Mouse (Mus musculus) CH12.LX (cell line): Measurements from ENCODE around the gene Uspl1. TPM values are rescaled to one million over a fixed set of nuclear protein-coding genes. Genes with fewer than 3 reads are reported as not detected.

Experiments used
- DNase-seq: peaks from one replicate; pipeline ENCODE4 v3.0.0-alpha.2; 2013; ENCODE audit errors: extremely low read depth
- H3K27ac ChIP-seq: 2 replicates; pipeline ENCODE4 v1.5.1; 2012; ENCODE audit warnings: low read depth, mild to moderate bottlenecking, control low read depth, moderate library complexity; ENCODE audit not compliant: insufficient read depth
- H3K27me3 ChIP-seq: replicated peaks from 2 replicates; pipeline ENCODE3; 2012; ENCODE audit warnings: inconsistent platforms
- H3K36me3 ChIP-seq, 2 experiments: replicated peaks in 1 of 2; 2 replicates each; pipeline versions ENCODE3 to v1.6.1; 2012; ENCODE audit warnings: inconsistent platforms in 1 of 2, low read length in 1 of 2, mild to moderate bottlenecking in 1 of 2, mixed read lengths in 1 of 2, moderate library complexity in 1 of 2; ENCODE audit not compliant: control insufficient read depth in 1 of 2, insufficient read depth in 1 of 2
- H3K4me1 ChIP-seq, 2 experiments: 2 replicates each; pipeline ENCODE4 v1.6.1; 2012; ENCODE audit warnings: inconsistent platforms in 1 of 2, moderate library complexity in 1 of 2; ENCODE audit not compliant: insufficient read depth in 2 of 2, control insufficient read depth in 1 of 2
- H3K4me2 ChIP-seq: 2 replicates; pipeline ENCODE4 v1.6.1; 2012; ENCODE audit warnings: low read depth, mild to moderate bottlenecking, control low read depth; ENCODE audit not compliant: poor library complexity, insufficient read depth, severe bottlenecking
- H3K4me3 ChIP-seq, 3 experiments: fragments of 150-350 bp in 1 of 3; sonication (generic) in 1 of 3; replicated peaks in 1 of 3; 2 replicates each; pipeline versions ENCODE3 to v1.5.1; 2011 to 2012; ENCODE audit warnings: low read depth in 2 of 3, low read length in 2 of 3, mild to moderate bottlenecking in 2 of 3, moderate library complexity in 2 of 3, control low read depth in 1 of 3, improper control_type of control experiment in 1 of 3, inconsistent platforms in 1 of 3, mixed read lengths in 1 of 3; ENCODE audit not compliant: poor library complexity in 1 of 3
- H3K79me2 ChIP-seq: replicated peaks from 2 replicates; pipeline ENCODE4 v1.6.1; 2012; ENCODE audit warnings: mild to moderate bottlenecking, moderate library complexity; ENCODE audit not compliant: control insufficient read depth, poor library complexity, insufficient read depth, severe bottlenecking; ENCODE audit errors: extremely low read depth
- H3K9ac ChIP-seq: 2 replicates; pipeline ENCODE4 v1.6.1; 2012; ENCODE audit warnings: low read depth, mild to moderate bottlenecking, control low read depth, moderate library complexity; ENCODE audit not compliant: insufficient read depth
- H3K9me3 ChIP-seq: replicated peaks from 2 replicates; pipeline ENCODE3; 2012; ENCODE audit warnings: low read length, inconsistent platforms, mixed read lengths
- BHLHE40 ChIP-seq: IDR thresholded peaks from 2 replicates; pipeline ENCODE4 v1.6.1; 2011; ENCODE audit warnings: mild to moderate bottlenecking, low read depth, low read length, improper control_type of control experiment
- CHD1 ChIP-seq: IDR thresholded peaks from 2 replicates; pipeline ENCODE4 v1.6.1; 2012; ENCODE audit warnings: low read depth, low read length, improper control_type of control experiment, inconsistent platforms
- CHD2 ChIP-seq: IDR thresholded peaks from 2 replicates; pipeline ENCODE4 v1.6.1; 2011; ENCODE audit warnings: low read length, improper control_type of control experiment
- CTCF ChIP-seq, 2 experiments: IDR thresholded peaks in 1 of 2; conservative IDR thresholded peaks in 1 of 2; 2 replicates each; pipeline ENCODE4 v1.5.1; 2011 to 2012; ENCODE audit warnings: low read depth in 2 of 2, low read length in 2 of 2, improper control_type of control experiment in 1 of 2, inconsistent platforms in 1 of 2, mild to moderate bottlenecking in 1 of 2, moderate library complexity in 1 of 2
- ELF1 ChIP-seq: IDR thresholded peaks from 2 replicates; pipeline ENCODE4 v1.6.1; 2014; ENCODE audit warnings: low read depth, mild to moderate bottlenecking, inconsistent platforms, low read length, improper control_type of control experiment
- EP300 ChIP-seq: IDR thresholded peaks from 2 replicates; pipeline ENCODE4 v1.6.1; 2011; ENCODE audit warnings: low read length, improper control_type of control experiment
- GABPA ChIP-seq: IDR thresholded peaks from 2 replicates; pipeline ENCODE4 v1.6.1; 2012; ENCODE audit warnings: low read depth, low read length, improper control_type of control experiment, inconsistent platforms; ENCODE audit not compliant: insufficient replicate concordance
- IRF4 ChIP-seq: IDR thresholded peaks from 2 replicates; pipeline ENCODE4 v1.6.1; 2014; ENCODE audit warnings: low read depth, mild to moderate bottlenecking, inconsistent platforms, low read length, improper control_type of control experiment
- JUN ChIP-seq: IDR thresholded peaks from 2 replicates; pipeline ENCODE4 v1.6.1; 2011; ENCODE audit warnings: low read depth, mild to moderate bottlenecking, low read length, improper control_type of control experiment, moderate library complexity; ENCODE audit not compliant: insufficient read depth
- MAFK ChIP-seq: IDR thresholded peaks from 2 replicates; pipeline ENCODE4 v1.6.1; 2011; ENCODE audit warnings: low read length, improper control_type of control experiment; ENCODE audit not compliant: insufficient replicate concordance
- MAX ChIP-seq: IDR thresholded peaks from 2 replicates; pipeline ENCODE4 v1.6.1; 2011; ENCODE audit warnings: low read length, improper control_type of control experiment
- MAZ ChIP-seq: IDR thresholded peaks from 2 replicates; pipeline ENCODE4 v1.6.1; 2012; ENCODE audit warnings: low read depth, mild to moderate bottlenecking, inconsistent platforms, low read length, improper control_type of control experiment, moderate library complexity
- MEF2A ChIP-seq: IDR thresholded peaks from 2 replicates; pipeline ENCODE4 v1.6.1; 2014; ENCODE audit warnings: low read depth, mild to moderate bottlenecking, inconsistent platforms, low read length, improper control_type of control experiment, borderline replicate concordance
- MYC ChIP-seq: IDR thresholded peaks from 2 replicates; pipeline ENCODE4 v1.6.1; 2011; ENCODE audit warnings: low read depth, mild to moderate bottlenecking, improper control_type of control experiment, low read length
- NRF1 ChIP-seq: IDR thresholded peaks from 2 replicates; pipeline ENCODE4 v1.6.1; 2014; ENCODE audit warnings: low read depth, mild to moderate bottlenecking, inconsistent platforms, low read length, improper control_type of control experiment, moderate library complexity
- PAX5 ChIP-seq: IDR thresholded peaks from 2 replicates; pipeline ENCODE4 v1.6.1; 2012; ENCODE audit warnings: low read length, inconsistent platforms, mixed read lengths
- RCOR1 ChIP-seq: conservative IDR thresholded peaks from 2 replicates; pipeline ENCODE4 v1.6.1; 2012; ENCODE audit warnings: low read depth, mild to moderate bottlenecking, inconsistent platforms, low read length, improper control_type of control experiment
- SIN3A ChIP-seq: IDR thresholded peaks from 2 replicates; pipeline ENCODE4 v1.6.1; 2012; ENCODE audit warnings: low read length, improper control_type of control experiment, inconsistent platforms
- TCF12 ChIP-seq: IDR thresholded peaks from 2 replicates; pipeline ENCODE4 v1.6.1; 2014; ENCODE audit warnings: low read depth, mild to moderate bottlenecking, inconsistent platforms, low read length, improper control_type of control experiment
- UBTF ChIP-seq: IDR thresholded peaks from 2 replicates; pipeline ENCODE4 v1.6.1; 2012; ENCODE audit warnings: low read depth, mild to moderate bottlenecking, inconsistent platforms, low read length, improper control_type of control experiment, moderate library complexity
- USF1 ChIP-seq: IDR thresholded peaks from 2 replicates; pipeline ENCODE4 v1.6.1; 2014; ENCODE audit warnings: low read depth, mild to moderate bottlenecking, inconsistent platforms, low read length, improper control_type of control experiment
- ZKSCAN1 ChIP-seq: IDR thresholded peaks from 2 replicates; pipeline ENCODE4 v1.6.1; 2012; ENCODE audit warnings: low read depth, inconsistent platforms, low read length, improper control_type of control experiment, borderline replicate concordance
- ZNF384 ChIP-seq: IDR thresholded peaks from 2 replicates; pipeline ENCODE4 v1.6.1; 2012; ENCODE audit warnings: low read depth, low read length, improper control_type of control experiment, inconsistent platforms
- dilution Hi-C: fragments of 300-500 bp; cut with MboI; formaldehyde crosslinking; loops from 2 replicates; pipeline ENCODE4 v1.14.3; 2020; ENCODE audit warnings: low sequenced_read_pairs; ENCODE audit not compliant: extremely low pct_unique_long_range_greater_than_20kb, extremely low pct_ligation_motif_present
- in situ Hi-C: fragments of 300-500 bp; cut with MboI; formaldehyde crosslinking; loops from 3 replicates; pipeline ENCODE4 v1.14.3; 2019; ENCODE audit warnings: low sequenced_read_pairs, low pct_ligation_motif_present, low pct_unique_long_range_greater_than_20kb, mixed read lengths
- polyA plus RNA-seq: library from polyadenylated mRNA; unstranded; fragments of >175 nt; gene quantifications from 2 replicates; pipeline ENCODE4 v1.2.1, GENCODE M21; 2012; ENCODE audit warnings: low read depth; ENCODE audit not compliant: insufficient read length
- total RNA-seq, 2 experiments: library from RNA; depleted of rRNA; stranded (reverse); fragments of 300-350 nt in 1 of 2; fragments of >200 nt in 1 of 2; gene quantifications; 2 replicates each; pipeline ENCODE4 v1.2.3; 2012 to 2014

The Uspl1 gene
- total and polyA plus RNA-seq, 3 experiments = 37.9 to 41.6 (median 40.2) TPM

- dilution Hi-C loops = no loop called here
- TF ChIP-seq NRF1 = no peak
- no peak for TF ChIP-seq CHD2
- TF ChIP-seq GABPA = no peak
- TF ChIP-seq BHLHE40 = no peak
- no peak for TF ChIP-seq MEF2A
- TF ChIP-seq USF1 = no peak
- no peak for TF ChIP-seq JUN
- no peak for TF ChIP-seq ZNF384
- no peak for TF ChIP-seq TCF12
- no peak for TF ChIP-seq MYC
- no peak for TF ChIP-seq CTCF (conservative IDR thresholded peaks at IDR 0.05 in 1 of 2, IDR thresholded peaks at IDR 0.05 in 1 of 2; ENCODE audit: low read depth in 2 of 2, low read length in 2 of 2)
- no peak for TF ChIP-seq CHD1
- TF ChIP-seq ZKSCAN1 = no peak
- TF ChIP-seq PAX5 = no peak
- TF ChIP-seq RCOR1 = no peak
- no peak for TF ChIP-seq MAZ
- no peak for TF ChIP-seq ELF1
- no peak for TF ChIP-seq SIN3A
- no peak for TF ChIP-seq EP300
- TF ChIP-seq IRF4 = no peak
- Histone ChIP-seq H3K4me3 (no peak overlapping the region), H3K9ac (no peak overlapping the region), H3K36me3 (no peaks in the 10 kb centered on the region), H3K9me3 (no peaks in the 10 kb centered on the region), H3K27me3 (no peaks in the 10 kb centered on the region), H3K27ac (no peak overlapping the region), H3K4me1 (peaks cover 0 to 4% of the 10 kb centered on the region in 2 experiments; a peak in 3 of 4 replicates), H3K79me2 (no peaks in the 10 kb centered on the region), H3K4me2 (no peak overlapping the region)
- in situ Hi-C loops = no loop called here
- DNase-seq = no peak
These were observed 47.2 kb upstream of the Uspl1 start for GRCm38 (mm10) chr5:149136933-149137365.

GRCm38 (mm10) chr5:149137447-149137846 lies 46.7 kb upstream of the Uspl1 start:
- no peak overlapping the region for H3K9ac ChIP-seq
- H3K4me1 ChIP-seq = peaks cover 0 to 4% of the 10 kb centered on the region in 2 experiments; a peak in 3 of 4 replicates
- no peak overlapping the region for H3K4me2 ChIP-seq
- dilution Hi-C loops (no loop called here), in situ Hi-C loops (no loop called here)
- H3K4me3 ChIP-seq = no peak overlapping the region
- no peak for DNase-seq
- no peaks in the 10 kb centered on the region for H3K27me3 ChIP-seq
- no peaks in the 10 kb centered on the region for H3K36me3 ChIP-seq
- TF ChIP-seq MAX = no peak
- TF ChIP-seq CHD1 = no peak
- TF ChIP-seq MAFK = no peak
- no peak for TF ChIP-seq SIN3A
- TF ChIP-seq ZKSCAN1 = no peak
- no peak for TF ChIP-seq NRF1
- no peak for TF ChIP-seq ELF1
- no peak for TF ChIP-seq CHD2
- no peak for TF ChIP-seq UBTF
- no peak for TF ChIP-seq MYC
- no peaks in the 10 kb centered on the region for H3K9me3 ChIP-seq
- H3K27ac ChIP-seq = no peak overlapping the region
- no peaks in the 10 kb centered on the region for H3K79me2 ChIP-seq
